Mouse (Mus musculus) neural tube, embryonic 15.5 days (tissue): ENCODE data around the gene Cacna1c. TPM values are rescaled to one million over a fixed set of nuclear protein-coding genes. Genes with fewer than 3 reads are reported as not detected.

ENCODE experiments used
- ATAC-seq: fragments of 200-750 bp; cut with Nextera tagmentation; 2 replicates; pipeline ENCODE4 v1.8.0; 2017; ENCODE audit warnings: mild to moderate bottlenecking, moderate TSS enrichment, moderate library complexity; ENCODE audit not compliant: low FRiP score
- H3K27ac ChIP-seq: fragments of 300-500 bp; sonication (generic); replicated peaks from 2 replicates; pipeline ENCODE4 v1.5.1; 2015; ENCODE audit warnings: mild to moderate bottlenecking, inconsistent platforms
- H3K27me3 ChIP-seq: fragments of 300-500 bp; sonication (generic); replicated peaks from 2 replicates; pipeline ENCODE4 v1.6.1; 2015; ENCODE audit warnings: inconsistent platforms
- H3K36me3 ChIP-seq: fragments of 300-500 bp; sonication (generic); 2 replicates; pipeline ENCODE4 v1.6.1; 2015; ENCODE audit warnings: inconsistent platforms
- H3K4me1 ChIP-seq: fragments of 300-500 bp; sonication (generic); 2 replicates; pipeline ENCODE4 v1.6.1; 2015; ENCODE audit warnings: inconsistent platforms
- H3K4me2 ChIP-seq: fragments of 300-500 bp; sonication (generic); 2 replicates; pipeline ENCODE4 v1.6.1; 2015; ENCODE audit warnings: inconsistent platforms, mild to moderate bottlenecking, moderate library complexity
- H3K4me3 ChIP-seq: fragments of 300-500 bp; sonication (generic); replicated peaks from 2 replicates; pipeline ENCODE4 v1.5.1; 2015; ENCODE audit warnings: mild to moderate bottlenecking, inconsistent platforms
- H3K9ac ChIP-seq: fragments of 300-500 bp; sonication (generic); replicated peaks from 2 replicates; pipeline ENCODE4 v1.6.1; 2015; ENCODE audit warnings: mild to moderate bottlenecking, inconsistent platforms
- H3K9me3 ChIP-seq: fragments of 300-500 bp; sonication (generic); replicated peaks from 2 replicates; pipeline ENCODE4 v1.6.1; 2016; ENCODE audit warnings: inconsistent platforms
- WGBS: fragments of 180-500 bp; shearing (Covaris S2); methylation state at CpG from one replicate; pipeline ENCODE4 v1.1.7; 2015; ENCODE audit warnings: mixed read lengths; 5-methylcytosine and 5-hydroxymethylcytosine counted together
- polyA plus RNA-seq: library from polyadenylated mRNA; unstranded; fragments of >200 nt; fragmentation: Nextera tagmentation; extraction: Ambion mirVana; gene quantifications from 2 replicates; pipeline ENCODE4 v1.2.1, GENCODE M21; 2015

The Cacna1c gene
- polyA plus RNA-seq, 1 experiment from 2014 or later: 7.4 TPM

GRCm38 (mm10) chr6:118858431-118858830 lies 337.8 kb downstream of the Cacna1c start:
- H3K9ac ChIP-seq: no peak overlapping the region
- no peak overlapping the region for H3K27ac ChIP-seq
- H3K27me3 ChIP-seq: no peaks in the 10 kb centered on the region
- 68% methylated on average over 1 of the region's 1 CpGs for WGBS
- no peaks in the 10 kb centered on the region for H3K36me3 ChIP-seq
- no peak overlapping the region for H3K4me2 ChIP-seq
- H3K9me3 ChIP-seq: no peaks in the 10 kb centered on the region
- no peak overlapping the region for H3K4me3 ChIP-seq
- no peak for ATAC-seq
- no peaks in the 10 kb centered on the region for H3K4me1 ChIP-seq

DNA sequence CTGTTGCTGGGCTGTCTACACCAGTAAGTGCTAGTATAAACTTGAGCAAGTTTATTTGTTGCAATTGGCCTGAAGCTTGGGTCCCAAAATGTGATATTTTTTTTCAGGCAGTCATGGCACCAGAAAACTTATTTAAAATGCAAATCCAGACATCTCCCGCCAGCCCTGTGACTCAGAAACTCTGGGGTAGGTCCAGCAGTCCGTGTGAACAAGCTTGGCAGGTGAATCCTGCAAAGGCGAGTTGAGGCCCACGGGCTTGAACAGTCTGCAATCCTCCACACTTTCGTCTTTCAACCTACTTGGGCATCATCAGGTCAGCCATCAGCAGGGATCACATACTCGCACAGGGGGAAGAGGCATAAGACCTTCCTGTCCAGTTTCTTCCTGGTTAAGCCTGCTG lies 344.1 kb downstream of the Cacna1c start:
- no peak overlapping the region for H3K9ac ChIP-seq
- ATAC-seq: no peak
- no peak overlapping the region for H3K4me3 ChIP-seq
- H3K36me3 ChIP-seq: no peaks in the 10 kb centered on the region
- no peak overlapping the region for H3K27ac ChIP-seq
- no peaks in the 10 kb centered on the region for H3K27me3 ChIP-seq
- no peak overlapping the region for H3K4me2 ChIP-seq
- H3K9me3 ChIP-seq: no peaks in the 10 kb centered on the region
- WGBS: 81% methylated on average over 6 of the region's 6 CpGs
- H3K4me1 ChIP-seq: peaks cover 10% of the 10 kb centered on the region

DNA sequence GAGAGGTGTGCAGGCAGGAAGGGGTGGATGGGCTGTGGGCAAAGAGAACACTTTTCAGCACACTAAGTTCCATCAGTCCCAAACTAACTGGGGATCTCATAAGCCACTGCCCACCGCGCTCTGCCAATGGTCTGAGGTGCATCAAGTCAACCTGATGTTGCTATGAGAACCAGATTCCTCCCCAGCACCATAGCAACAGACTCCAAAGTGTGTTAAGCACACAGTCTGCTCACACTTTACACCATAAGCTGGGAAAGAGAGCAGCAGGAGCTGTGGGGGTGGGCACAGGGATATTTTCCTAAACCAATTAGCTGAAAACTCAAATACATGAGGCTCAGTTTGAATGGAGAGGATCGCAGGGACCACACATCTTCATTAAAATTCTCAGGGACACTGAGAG lies 345.1 kb downstream of the Cacna1c start:
- Histone ChIP-seq H3K27ac (no peak overlapping the region), H3K4me1 (peaks cover 20% of the 10 kb centered on the region), H3K27me3 (no peaks in the 10 kb centered on the region), H3K4me2 (no peak overlapping the region), H3K4me3 (no peak overlapping the region), H3K9me3 (no peaks in the 10 kb centered on the region), H3K9ac (no peak overlapping the region), H3K36me3 (no peaks in the 10 kb centered on the region)
- WGBS: 76% methylated on average over 3 of the region's 3 CpGs
- ATAC-seq: no peak

GRCm38 (mm10) chr6:118848640-118849039 lies 347.6 kb downstream of the Cacna1c start:
- no peaks in the 10 kb centered on the region for H3K27me3 ChIP-seq
- peaks cover 35% of the 10 kb centered on the region for H3K4me1 ChIP-seq
- H3K4me3 ChIP-seq: no peak overlapping the region
- H3K9me3 ChIP-seq: no peaks in the 10 kb centered on the region
- no peak overlapping the region for H3K9ac ChIP-seq
- WGBS: 89% methylated on average over 2 of the region's 2 CpGs
- no peak for ATAC-seq
- H3K4me2 ChIP-seq: no peak overlapping the region
- no peaks in the 10 kb centered on the region for H3K36me3 ChIP-seq
- H3K27ac ChIP-seq: no peak overlapping the region

GRCm38 (mm10) chr6:118847751-118848150 lies 348.5 kb downstream of the Cacna1c start:
- Histone ChIP-seq H3K27me3 (no peaks in the 10 kb centered on the region), H3K4me2 (no peak overlapping the region), H3K4me1 (peaks cover 35% of the 10 kb centered on the region), H3K36me3 (no peaks in the 10 kb centered on the region), H3K27ac (0 out of 2 replicates have a peak overlapping the region, but pooled peaks have one; percentile 3), H3K9ac (no peak overlapping the region), H3K9me3 (no peaks in the 10 kb centered on the region), H3K4me3 (no peak overlapping the region)
- 63% methylated on average over 13 of the region's 13 CpGs for WGBS
- no peak for ATAC-seq

- H3K4me2 ChIP-seq: no peak overlapping the region
- WGBS: 3% methylated on average over 2 of the region's 2 CpGs
These were observed 350.4 kb downstream of the Cacna1c start for GRCm38 (mm10) chr6:118845829-118846228.

GRCm38 (mm10) chr6:118845180-118845579 lies 351.0 kb downstream of the Cacna1c start:
- H3K9me3 ChIP-seq: no peaks in the 10 kb centered on the region
- no peak overlapping the region for H3K4me2 ChIP-seq
- no peaks in the 10 kb centered on the region for H3K36me3 ChIP-seq
- no peak overlapping the region for H3K4me3 ChIP-seq
- H3K9ac ChIP-seq: no peak overlapping the region
- H3K4me1 ChIP-seq: peaks cover 43% of the 10 kb centered on the region
- no peak for ATAC-seq
- WGBS: 55% methylated on average over 6 of the region's 6 CpGs
- no peak overlapping the region for H3K27ac ChIP-seq
- H3K27me3 ChIP-seq: no peaks in the 10 kb centered on the region

More at GRCm38 (mm10) chr6:118845829-118846228, 350.4 kb downstream of the Cacna1c start:
- Histone ChIP-seq H3K27me3 (no peaks in the 10 kb centered on the region), H3K9me3 (no peaks in the 10 kb centered on the region), H3K27ac (no peak overlapping the region), H3K4me3 (no peak overlapping the region), H3K36me3 (no peaks in the 10 kb centered on the region), H3K4me1 (peaks cover 43% of the 10 kb centered on the region), H3K9ac (no peak overlapping the region)
- ATAC-seq: no peak

GRCm38 (mm10) chr6:118843566-118843965 lies 352.7 kb downstream of the Cacna1c start:
- 83% methylated on average over 8 of the region's 8 CpGs for WGBS
- Histone ChIP-seq H3K4me2 (no peak overlapping the region), H3K4me3 (no peak overlapping the region), H3K4me1 (peaks cover 56% of the 10 kb centered on the region), H3K36me3 (no peaks in the 10 kb centered on the region), H3K9me3 (no peaks in the 10 kb centered on the region), H3K27me3 (no peaks in the 10 kb centered on the region), H3K27ac (no peak overlapping the region), H3K9ac (no peak overlapping the region)
- ATAC-seq: no peak

GRCm38 (mm10) chr6:118841892-118842291 lies 354.3 kb downstream of the Cacna1c start:
- Histone ChIP-seq H3K9me3 (no peaks in the 10 kb centered on the region), H3K27ac (no peak overlapping the region), H3K36me3 (no peaks in the 10 kb centered on the region), H3K4me1 (peaks cover 51% of the 10 kb centered on the region), H3K4me2 (no peak overlapping the region), H3K9ac (no peak overlapping the region), H3K27me3 (no peaks in the 10 kb centered on the region), H3K4me3 (no peak overlapping the region)
- ATAC-seq: no peak
- 57% methylated on average over 2 of the region's 2 CpGs for WGBS

GRCm38 (mm10) chr6:118838919-118839915 lies 357.0 kb downstream of the Cacna1c start:
- 68% methylated on average over 14 of the region's 14 CpGs for WGBS
- Histone ChIP-seq H3K27me3 (no peaks in the 10 kb centered on the region), H3K27ac (no peak overlapping the region), H3K4me1 (peaks cover 42% of the 10 kb centered on the region), H3K4me3 (no peak overlapping the region), H3K4me2 (no peak overlapping the region), H3K9me3 (no peaks in the 10 kb centered on the region), H3K9ac (no peak overlapping the region), H3K36me3 (no peaks in the 10 kb centered on the region)
- ATAC-seq: no peak

DNA sequence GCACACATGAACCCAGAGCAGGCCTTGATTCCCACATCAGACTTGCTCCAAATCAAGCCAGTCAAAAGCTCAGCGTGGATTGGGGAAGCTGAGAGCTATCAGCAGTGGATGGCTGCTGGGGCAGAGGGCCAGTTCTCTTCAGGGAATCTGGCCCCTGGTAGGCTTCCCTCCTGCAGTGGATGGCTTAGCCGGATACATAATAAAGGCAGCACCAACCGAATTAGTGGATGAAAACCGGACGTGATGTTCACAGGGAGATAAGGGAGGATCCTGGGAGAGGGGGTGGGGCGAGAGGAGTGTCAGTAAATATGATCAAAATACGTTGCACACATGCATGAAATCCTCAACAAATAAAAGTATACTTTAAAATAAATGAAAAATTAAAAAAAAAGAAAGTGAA lies 359.5 kb downstream of the Cacna1c start:
- H3K9ac ChIP-seq: no peak overlapping the region
- H3K36me3 ChIP-seq: no peaks in the 10 kb centered on the region
- H3K9me3 ChIP-seq: no peaks in the 10 kb centered on the region
- 29% methylated on average over 7 of the region's 7 CpGs for WGBS
- ATAC-seq: no peak
- H3K4me1 ChIP-seq: peaks cover 43% of the 10 kb centered on the region
- H3K27me3 ChIP-seq: no peaks in the 10 kb centered on the region
- no peak overlapping the region for H3K4me3 ChIP-seq
- 0 out of 2 replicates have a peak overlapping the region, but pooled peaks have one; percentile 33 for H3K27ac ChIP-seq
- H3K4me2 ChIP-seq: no peak overlapping the region

GRCm38 (mm10) chr6:118834046-118834445 lies 362.2 kb downstream of the Cacna1c start:
- Histone ChIP-seq H3K27ac (no peak overlapping the region), H3K4me3 (no peak overlapping the region), H3K36me3 (no peaks in the 10 kb centered on the region), H3K9ac (no peak overlapping the region), H3K4me1 (peaks cover 32% of the 10 kb centered on the region), H3K27me3 (no peaks in the 10 kb centered on the region), H3K9me3 (no peaks in the 10 kb centered on the region), H3K4me2 (no peak overlapping the region)
- no peak for ATAC-seq
- 67% methylated on average over 8 of the region's 8 CpGs for WGBS
